Mouse (Mus musculus): Measurements from ENCODE around the gene Slc35a5. TPM values are rescaled to one million over a fixed set of nuclear protein-coding genes. Genes with fewer than 3 reads are reported as not detected.

Gene Slc35a5
- total RNA-seq (2017): 109 and 112 TPM in 2 replicates

GRCm38 (mm10) chr16:45158522-45159388, at the start of gene Slc35a5, which contains the start of gene Atg3:
Slc35a5 (minus strand) TSS chr16:45158706.
Atg3 (plus strand) TSS chr16:45158785.
- peak; percentile 92 for ATAC-seq (ENCODE audit: extremely low read depth, insufficient number of reproducible peaks, low FRiP score, poor library complexity, severe bottlenecking)

GRCm38 (mm10) chr16:45204859-45205670, 46.6 kb upstream of the Slc35a5 start:
- no peak for ATAC-seq (ENCODE audit: extremely low read depth, insufficient number of reproducible peaks, low FRiP score, poor library complexity, severe bottlenecking)

- no peak for ATAC-seq (ENCODE audit: extremely low read depth, insufficient number of reproducible peaks, low FRiP score, poor library complexity, severe bottlenecking)
Measured at GRCm38 (mm10) chr16:45204438-45204837, 45.9 kb upstream of the Slc35a5 start.

GRCm38 (mm10) chr16:45201395-45201794, 42.9 kb upstream of the Slc35a5 start:
- ATAC-seq (ENCODE audit: extremely low read depth, insufficient number of reproducible peaks, low FRiP score, poor library complexity, severe bottlenecking): no peak

- ATAC-seq (ENCODE audit: extremely low read depth, insufficient number of reproducible peaks, low FRiP score, poor library complexity, severe bottlenecking): peak; percentile 81
Measured at GRCm38 (mm10) chr16:45196816-45197215, 38.3 kb upstream of the Slc35a5 start.

- peak; percentile 68; the same call in 1 of the 2 replicates for ATAC-seq (ENCODE audit: extremely low read depth, insufficient number of reproducible peaks, low FRiP score, poor library complexity, severe bottlenecking)
Measured at GRCm38 (mm10) chr16:45192613-45193012, 34.1 kb upstream of the Slc35a5 start.

GRCm38 (mm10) chr16:45181824-45182223, 23.3 kb upstream of the Slc35a5 start:
- no peak for ATAC-seq (ENCODE audit: extremely low read depth, insufficient number of reproducible peaks, low FRiP score, poor library complexity, severe bottlenecking)

GRCm38 (mm10) chr16:45178552-45178951, 20.0 kb upstream of the Slc35a5 start:
- ATAC-seq (ENCODE audit: extremely low read depth, insufficient number of reproducible peaks, low FRiP score, poor library complexity, severe bottlenecking): no peak

GRCm38 (mm10) chr16:45159389-45159716, 847 bp upstream of the Slc35a5 start:
- ATAC-seq (ENCODE audit: extremely low read depth, insufficient number of reproducible peaks, low FRiP score, poor library complexity, severe bottlenecking): no peak

- peak; percentile 23; the same call in 1 of the 2 replicates for ATAC-seq (ENCODE audit: extremely low read depth, insufficient number of reproducible peaks, low FRiP score, poor library complexity, severe bottlenecking)
Measured at GRCm38 (mm10) chr16:45158136-45158521, 377 bp downstream of the Slc35a5 start.

GRCm38 (mm10) chr16:45154741-45155250, 3.7 kb downstream of the Slc35a5 start:
- no peak for ATAC-seq (ENCODE audit: extremely low read depth, insufficient number of reproducible peaks, low FRiP score, poor library complexity, severe bottlenecking)

GRCm38 (mm10) chr16:45148488-45149082, 9.9 kb downstream of the Slc35a5 start:
- peak; percentile 94 for ATAC-seq (ENCODE audit: extremely low read depth, insufficient number of reproducible peaks, low FRiP score, poor library complexity, severe bottlenecking)

GRCm38 (mm10) chr16:45145119-45145518, 13.4 kb downstream of the Slc35a5 start:
- ATAC-seq (ENCODE audit: extremely low read depth, insufficient number of reproducible peaks, low FRiP score, poor library complexity, severe bottlenecking): peak; percentile 36; the same call in 1 of the 2 replicates

GRCm38 (mm10) chr16:45142565-45142964, 15.9 kb downstream of the Slc35a5 start:
- ATAC-seq (ENCODE audit: extremely low read depth, insufficient number of reproducible peaks, low FRiP score, poor library complexity, severe bottlenecking): peak; percentile 92

- no peak for ATAC-seq (ENCODE audit: extremely low read depth, insufficient number of reproducible peaks, low FRiP score, poor library complexity, severe bottlenecking)
Measured at GRCm38 (mm10) chr16:45141711-45142110, 16.8 kb downstream of the Slc35a5 start.

- ATAC-seq (ENCODE audit: extremely low read depth, insufficient number of reproducible peaks, low FRiP score, poor library complexity, severe bottlenecking): no peak
Measured at GRCm38 (mm10) chr16:45127936-45128710, 30.4 kb downstream of the Slc35a5 start.

- ATAC-seq (ENCODE audit: extremely low read depth, insufficient number of reproducible peaks, low FRiP score, poor library complexity, severe bottlenecking): no peak
Measured at GRCm38 (mm10) chr16:45124230-45125203, 34.0 kb downstream of the Slc35a5 start.
